Mouse (Mus musculus): Measurements from ENCODE around the gene Copz1.

DNA sequence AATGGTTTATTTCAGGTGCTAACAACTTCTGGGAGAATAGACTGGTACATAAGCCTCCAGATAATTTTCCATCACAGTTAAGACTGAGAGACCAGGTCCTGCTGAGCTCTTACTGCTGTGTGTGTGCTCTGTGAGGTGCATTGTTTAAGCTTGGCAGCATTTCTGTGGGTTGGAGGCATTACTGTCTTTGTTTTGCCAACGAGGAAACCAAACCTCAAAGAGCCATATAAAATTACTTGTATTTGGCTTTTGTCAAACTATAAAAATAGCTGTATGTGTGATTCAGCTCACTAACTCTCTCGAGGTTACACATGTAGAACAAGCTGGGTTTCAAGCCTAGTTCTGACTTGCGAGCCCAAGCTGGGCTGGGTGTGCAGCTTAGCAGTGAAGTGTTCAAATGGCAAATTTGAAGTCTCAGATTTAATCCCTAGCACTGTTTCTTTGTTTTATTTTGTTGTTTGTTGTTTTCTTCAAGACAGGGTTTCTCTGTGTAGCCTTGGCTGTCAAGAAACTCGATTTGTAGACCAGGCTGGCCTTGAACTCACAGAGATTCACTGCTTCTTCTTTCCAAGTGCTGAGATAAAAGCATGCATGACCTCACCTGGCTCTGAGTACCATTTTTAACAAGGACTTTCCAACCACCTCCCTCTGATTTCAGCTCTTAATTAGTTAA is 20.3 kb downstream of the Copz1 start:
- TF ChIP-seq CTCF (IDR thresholded peaks at IDR 0.05; ENCODE audit: insufficient read depth, low read length) (no peak), POLR2A (IDR thresholded peaks at IDR 0.05; ENCODE audit: borderline replicate concordance, extremely low read depth, low read depth, low read length) (no peak)
